Mouse (Mus musculus) heart, postnatal 0 days (tissue): ENCODE data around the gene Olfr543.

Experiments
- CTCF ChIP-seq: IDR thresholded peaks from 2 replicates; pipeline ENCODE4 v1.5.1; 2016; ENCODE audit warnings: antibody characterized with exemption, control low read depth, low read depth
- EP300 ChIP-seq: IDR thresholded peaks from 2 replicates; pipeline ENCODE4 v1.6.1; 2016; ENCODE audit warnings: antibody characterized with exemption, low read depth

- TF ChIP-seq EP300 (no peak), CTCF (no peak)
Measured at GRCm38 (mm10) chr7:102508666-102509065, 27.2 kb upstream of the Olfr543 start.
